Mouse (Mus musculus): Measurements from ENCODE around the gene Tomm40. TPM values are rescaled to one million over a fixed set of nuclear protein-coding genes. Genes with fewer than 3 reads are reported as not detected.

Tomm40 gene
- polyA plus RNA-seq, 1 experiment from 2014 or later, result 138 TPM

- ATAC-seq (ENCODE audit: low read depth), result no peak
- Histone ChIP-seq H3K27ac (no peak overlapping the region), H3K9me3 (replicated peaks) (no peaks in the 10 kb centered on the region), H3K4me2 (no peak overlapping the region), H3K9ac (no peak overlapping the region), H3K27me3 (no peaks in the 10 kb centered on the region), H3K36me3 (0 out of 2 replicates have a peak, but pooled peaks cover 6% of the 10 kb centered on the region), H3K4me1 (replicated peaks) (peaks cover 76% of the 10 kb centered on the region), H3K4me3 (replicated peaks) (no peak overlapping the region)
- no peak for DNase-seq
- 66% methylated on average over 6 of the region's 6 CpGs for WGBS (ENCODE audit: insufficient replicate concordance)
Measured at GRCm38 (mm10) chr7:19743791-19744190, 28.6 kb upstream of the Tomm40 start.

GRCm38 (mm10) chr7:19742468-19742867, 27.2 kb upstream of the Tomm40 start:
- H3K4me2 ChIP-seq, result no peak overlapping the region
- H3K27me3 ChIP-seq, result no peaks in the 10 kb centered on the region
- peak overlapping the region; percentile 29 for H3K27ac ChIP-seq
- ATAC-seq (ENCODE audit: low read depth) (no peak), DNase-seq (no peak)
- WGBS (ENCODE audit: insufficient replicate concordance), result 71% methylated on average over 5 of the region's 5 CpGs
- H3K36me3 ChIP-seq, result peaks cover 13% of the 10 kb centered on the region; the same call in 1 of the 2 replicates
- no peak overlapping the region for H3K4me3 ChIP-seq (replicated peaks)
- H3K4me1 ChIP-seq (replicated peaks), result peaks cover 70% of the 10 kb centered on the region
- no peaks in the 10 kb centered on the region for H3K9me3 ChIP-seq (replicated peaks)
- no peak overlapping the region for H3K9ac ChIP-seq

GRCm38 (mm10) chr7:19741329-19742031, 26.2 kb upstream of the Tomm40 start:
- Histone ChIP-seq H3K27ac (peak overlapping the region; percentile 55), H3K27me3 (no peaks in the 10 kb centered on the region), H3K36me3 (peaks cover 13% of the 10 kb centered on the region; the same call in 1 of the 2 replicates), H3K9ac (peak overlapping the region; percentile 22; the same call in 1 of the 2 replicates), H3K4me2 (0 out of 2 replicates have a peak overlapping the region, but pooled peaks have one; percentile 15), H3K4me1 (replicated peaks) (peaks cover 70% of the 10 kb centered on the region), H3K4me3 (replicated peaks) (no peak overlapping the region), H3K9me3 (replicated peaks) (no peaks in the 10 kb centered on the region)
- DNase-seq (no peak), ATAC-seq (ENCODE audit: low read depth) (peak; percentile 16; the same call in 1 of the 2 replicates)
- 28% methylated on average over 8 of the region's 8 CpGs for WGBS (ENCODE audit: insufficient replicate concordance)

- DNase-seq (no peak), ATAC-seq (ENCODE audit: low read depth) (no peak)
- Histone ChIP-seq H3K36me3 (peaks cover 14% of the 10 kb centered on the region; the same call in 1 of the 2 replicates), H3K4me1 (replicated peaks) (peaks cover 75% of the 10 kb centered on the region), H3K4me3 (replicated peaks) (no peak overlapping the region), H3K9me3 (replicated peaks) (no peaks in the 10 kb centered on the region), H3K27me3 (no peaks in the 10 kb centered on the region), H3K4me2 (no peak overlapping the region), H3K27ac (no peak overlapping the region), H3K9ac (no peak overlapping the region)
- 63% methylated on average over 11 of the region's 11 CpGs for WGBS (ENCODE audit: insufficient replicate concordance)
Measured at GRCm38 (mm10) chr7:19740269-19740668, 25.0 kb upstream of the Tomm40 start.

DNA sequence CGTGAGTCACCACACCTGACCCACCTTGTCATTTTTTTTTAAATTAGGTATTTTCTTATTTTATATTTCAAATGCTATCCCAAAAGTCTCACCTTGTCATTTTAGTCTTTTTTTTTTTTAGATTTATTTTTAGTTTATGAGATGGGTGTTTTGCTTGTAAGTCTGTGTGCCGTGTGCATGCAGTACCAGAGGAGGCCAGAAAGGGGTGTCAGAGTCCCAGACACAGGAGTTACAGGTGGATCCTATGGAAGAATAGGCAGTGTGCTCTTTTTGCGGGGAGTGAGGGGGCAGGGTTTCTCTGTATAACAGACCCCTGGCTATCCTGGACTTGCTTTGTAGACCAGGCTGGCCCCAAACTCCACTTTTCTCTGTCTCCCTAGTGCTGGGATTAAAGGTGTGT, 23.5 kb upstream of the Tomm40 start:
- peaks cover 18% of the 10 kb centered on the region; the same call in 1 of the 2 replicates for H3K36me3 ChIP-seq
- no peak overlapping the region for H3K9ac ChIP-seq
- H3K9me3 ChIP-seq (replicated peaks), result no peaks in the 10 kb centered on the region
- no peak overlapping the region for H3K4me3 ChIP-seq (replicated peaks)
- WGBS (ENCODE audit: insufficient replicate concordance), result 74% methylated on average over 3 of the region's 3 CpGs
- DNase-seq (no peak), ATAC-seq (ENCODE audit: low read depth) (no peak)
- no peaks in the 10 kb centered on the region for H3K27me3 ChIP-seq
- H3K4me1 ChIP-seq (replicated peaks), result peaks cover 74% of the 10 kb centered on the region
- no peak overlapping the region for H3K27ac ChIP-seq
- no peak overlapping the region for H3K4me2 ChIP-seq

- Histone ChIP-seq H3K27ac (peak overlapping the region; percentile 89), H3K4me3 (replicated peaks) (peak overlapping the region; percentile 28), H3K4me2 (peak overlapping the region; percentile 59), H3K9me3 (replicated peaks) (no peaks in the 10 kb centered on the region), H3K4me1 (replicated peaks) (peaks cover 56% of the 10 kb centered on the region), H3K27me3 (no peaks in the 10 kb centered on the region), H3K36me3 (peaks cover 18% of the 10 kb centered on the region; the same call in 1 of the 2 replicates), H3K9ac (peak overlapping the region; percentile 55)
- ATAC-seq (ENCODE audit: low read depth), result peak; percentile 93
- whole genome bisulfite sequencing (ENCODE audit: insufficient replicate concordance), result 16% methylated on average over 16 of the region's 16 CpGs
- peak; percentile 50 for DNase-seq
Measured at GRCm38 (mm10) chr7:19736389-19737057, 21.3 kb upstream of the Tomm40 start.

DNA sequence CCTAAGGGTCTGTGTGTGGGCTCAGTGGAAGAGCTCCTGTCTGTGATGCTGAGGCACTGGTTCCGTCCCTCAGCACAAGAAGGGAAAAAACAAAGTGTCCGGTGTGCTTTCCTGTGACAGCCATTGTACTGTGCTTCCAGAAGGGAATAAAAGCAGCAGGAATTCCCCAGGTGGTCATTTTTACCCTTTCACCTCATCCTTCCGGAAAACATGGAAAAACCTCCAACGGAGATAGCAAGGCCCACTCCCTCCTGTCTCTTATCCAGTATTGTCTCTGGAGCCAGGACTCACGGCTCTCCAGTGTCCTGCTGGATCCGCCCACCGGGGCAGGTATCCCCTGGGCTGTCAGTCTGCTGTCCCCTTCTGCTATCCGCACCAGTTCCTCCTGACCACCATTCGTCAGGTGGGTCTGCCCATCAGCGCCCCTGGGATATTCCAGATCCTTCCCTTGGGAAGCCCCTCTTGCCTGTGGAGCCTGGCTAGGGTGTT, 19.0 kb upstream of the Tomm40 start:
- DNase-seq, result no peak
- Histone ChIP-seq H3K4me3 (replicated peaks) (no peak overlapping the region), H3K9me3 (replicated peaks) (no peaks in the 10 kb centered on the region), H3K36me3 (peaks cover 34% of the 10 kb centered on the region), H3K9ac (no peak overlapping the region), H3K4me2 (no peak overlapping the region), H3K4me1 (replicated peaks) (peaks cover 43% of the 10 kb centered on the region), H3K27me3 (no peaks in the 10 kb centered on the region), H3K27ac (no peak overlapping the region; the same call in 1 of the 2 replicates)
- WGBS (ENCODE audit: insufficient replicate concordance), result 73% methylated on average over 10 of the region's 10 CpGs
- no peak for ATAC-seq (ENCODE audit: low read depth)

DNA sequence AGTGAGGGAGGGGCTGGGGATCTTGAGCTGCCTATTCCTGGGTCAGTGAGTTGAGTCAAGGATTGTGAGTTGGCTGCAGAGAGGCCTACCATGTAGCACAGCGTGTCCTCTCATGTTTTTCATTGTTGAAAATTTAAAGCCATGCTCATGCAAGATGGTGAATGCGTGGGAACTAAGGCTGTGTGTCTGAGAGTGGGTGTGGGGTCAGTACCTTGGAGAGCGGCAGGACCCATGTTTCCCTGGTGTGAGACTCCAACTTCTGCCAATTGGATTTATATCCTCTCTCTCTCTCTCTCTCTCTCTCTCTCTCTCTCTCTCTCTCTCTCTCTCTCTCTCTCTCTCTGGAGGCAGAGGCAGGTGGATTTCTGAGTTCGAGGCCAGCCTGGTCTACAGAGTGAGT, 11.3 kb upstream of the Tomm40 start:
- Histone ChIP-seq H3K4me1 (replicated peaks) (peaks cover 12% of the 10 kb centered on the region), H3K9ac (no peak overlapping the region), H3K9me3 (replicated peaks) (no peaks in the 10 kb centered on the region), H3K27me3 (no peaks in the 10 kb centered on the region), H3K27ac (no peak overlapping the region), H3K4me2 (no peak overlapping the region), H3K4me3 (replicated peaks) (no peak overlapping the region), H3K36me3 (peaks cover 25% of the 10 kb centered on the region)
- no peak for DNase-seq
- no peak for ATAC-seq (ENCODE audit: low read depth)
- WGBS (ENCODE audit: insufficient replicate concordance), result 79% methylated on average over 4 of the region's 4 CpGs

GRCm38 (mm10) chr7:19724167-19724566, 8.9 kb upstream of the Tomm40 start:
- H3K27me3 ChIP-seq, result no peaks in the 10 kb centered on the region
- H3K4me3 ChIP-seq (replicated peaks), result no peak overlapping the region
- H3K4me2 ChIP-seq, result no peak overlapping the region
- peaks cover 9% of the 10 kb centered on the region for H3K36me3 ChIP-seq
- H3K4me1 ChIP-seq (replicated peaks), result peaks cover 13% of the 10 kb centered on the region
- ATAC-seq (ENCODE audit: low read depth), result no peak
- H3K27ac ChIP-seq, result no peak overlapping the region
- 79% methylated on average over 12 of the region's 12 CpGs for WGBS (ENCODE audit: insufficient replicate concordance)
- no peak for DNase-seq
- H3K9me3 ChIP-seq (replicated peaks), result 0 out of 2 replicates have a peak, but pooled peaks cover 4% of the 10 kb centered on the region
- no peak overlapping the region for H3K9ac ChIP-seq

- peaks cover 4% of the 10 kb centered on the region; the same call in 1 of the 2 replicates for H3K36me3 ChIP-seq
- ATAC-seq (ENCODE audit: low read depth), result peak; percentile 47
- H3K4me2 ChIP-seq, result no peak overlapping the region
- no peaks in the 10 kb centered on the region for H3K27me3 ChIP-seq
- WGBS (ENCODE audit: insufficient replicate concordance), result 44% methylated on average over 6 of the region's 6 CpGs
- H3K9me3 ChIP-seq (replicated peaks), result 0 out of 2 replicates have a peak, but pooled peaks cover 4% of the 10 kb centered on the region
- H3K27ac ChIP-seq, result peak overlapping the region; percentile 34; the same call in 1 of the 2 replicates
- no peak overlapping the region for H3K4me3 ChIP-seq (replicated peaks)
- peaks cover 17% of the 10 kb centered on the region for H3K4me1 ChIP-seq (replicated peaks)
- no peak overlapping the region for H3K9ac ChIP-seq
- no peak for DNase-seq
Measured at GRCm38 (mm10) chr7:19722754-19723195, 7.5 kb upstream of the Tomm40 start.

GRCm38 (mm10) chr7:19719200-19719599, 4.0 kb upstream of the Tomm40 start:
- H3K9me3 ChIP-seq (replicated peaks), result 0 out of 2 replicates have a peak, but pooled peaks cover 4% of the 10 kb centered on the region
- H3K4me3 ChIP-seq (replicated peaks), result no peak overlapping the region
- WGBS (ENCODE audit: insufficient replicate concordance), result 61% methylated on average over 4 of the region's 4 CpGs
- no peak overlapping the region for H3K27ac ChIP-seq
- H3K27me3 ChIP-seq, result no peaks in the 10 kb centered on the region
- peaks cover 4% of the 10 kb centered on the region; the same call in 1 of the 2 replicates for H3K36me3 ChIP-seq
- peaks cover 37% of the 10 kb centered on the region for H3K4me1 ChIP-seq (replicated peaks)
- ATAC-seq (ENCODE audit: low read depth) (no peak), DNase-seq (no peak)
- H3K4me2 ChIP-seq, result no peak overlapping the region
- no peak overlapping the region for H3K9ac ChIP-seq
